Mouse (Mus musculus): ENCODE data around the gene Tagln2. TPM values are rescaled to one million over a fixed set of nuclear protein-coding genes. Genes with fewer than 3 reads are reported as not detected.

Gene Tagln2
- polyA plus RNA-seq, 1 experiment: 321 TPM

DNA sequence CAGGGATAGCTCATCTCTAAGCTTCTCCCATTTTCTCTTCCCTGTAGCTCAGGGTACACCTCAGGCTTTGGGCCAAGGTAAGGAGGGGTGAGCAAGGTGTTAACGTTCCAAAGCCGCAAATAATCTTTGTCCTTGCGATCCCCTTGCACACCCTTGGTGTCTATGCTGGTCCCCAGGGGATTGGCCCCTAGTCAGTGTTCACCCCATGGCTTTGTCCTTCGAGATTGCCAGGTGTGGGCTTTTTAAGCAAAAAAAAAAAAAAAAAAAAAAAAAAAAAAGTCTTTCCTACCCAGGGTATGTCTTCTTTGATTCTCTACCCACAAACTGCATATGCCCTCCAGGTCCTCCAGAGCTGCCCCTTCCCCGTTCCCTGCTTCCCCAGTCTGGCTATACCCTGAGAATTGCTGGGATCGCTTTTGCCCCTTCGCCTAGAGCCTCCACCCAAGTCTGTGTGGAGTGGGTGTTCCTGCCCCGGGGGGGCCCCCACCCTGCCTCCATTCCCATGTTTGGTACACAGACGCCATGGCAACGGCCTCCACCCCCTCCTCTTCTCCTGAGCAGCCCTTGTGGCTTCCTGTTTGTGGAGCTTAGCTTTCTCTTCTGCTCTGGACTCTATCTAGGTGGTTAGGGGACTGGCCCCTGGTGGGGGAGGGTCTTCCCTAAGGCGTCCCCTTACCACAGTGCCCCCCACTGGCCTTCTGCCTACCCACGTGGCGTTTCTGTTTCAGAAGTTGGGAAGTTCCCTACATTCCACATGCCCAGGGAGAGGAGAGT, 1.7 kb downstream of the Tagln2 start:
- peak overlapping the region; percentile 74 for H3K27ac ChIP-seq (ENCODE audit: insufficient read depth, low read depth, low read length)
- no peak for TF ChIP-seq POLR2A (IDR thresholded peaks at IDR 0.05; ENCODE audit: borderline replicate concordance, low read depth, low read length)
- TF ChIP-seq CTCF (IDR thresholded peaks at IDR 0.05; ENCODE audit: low read depth, low read length): no peak

DNA sequence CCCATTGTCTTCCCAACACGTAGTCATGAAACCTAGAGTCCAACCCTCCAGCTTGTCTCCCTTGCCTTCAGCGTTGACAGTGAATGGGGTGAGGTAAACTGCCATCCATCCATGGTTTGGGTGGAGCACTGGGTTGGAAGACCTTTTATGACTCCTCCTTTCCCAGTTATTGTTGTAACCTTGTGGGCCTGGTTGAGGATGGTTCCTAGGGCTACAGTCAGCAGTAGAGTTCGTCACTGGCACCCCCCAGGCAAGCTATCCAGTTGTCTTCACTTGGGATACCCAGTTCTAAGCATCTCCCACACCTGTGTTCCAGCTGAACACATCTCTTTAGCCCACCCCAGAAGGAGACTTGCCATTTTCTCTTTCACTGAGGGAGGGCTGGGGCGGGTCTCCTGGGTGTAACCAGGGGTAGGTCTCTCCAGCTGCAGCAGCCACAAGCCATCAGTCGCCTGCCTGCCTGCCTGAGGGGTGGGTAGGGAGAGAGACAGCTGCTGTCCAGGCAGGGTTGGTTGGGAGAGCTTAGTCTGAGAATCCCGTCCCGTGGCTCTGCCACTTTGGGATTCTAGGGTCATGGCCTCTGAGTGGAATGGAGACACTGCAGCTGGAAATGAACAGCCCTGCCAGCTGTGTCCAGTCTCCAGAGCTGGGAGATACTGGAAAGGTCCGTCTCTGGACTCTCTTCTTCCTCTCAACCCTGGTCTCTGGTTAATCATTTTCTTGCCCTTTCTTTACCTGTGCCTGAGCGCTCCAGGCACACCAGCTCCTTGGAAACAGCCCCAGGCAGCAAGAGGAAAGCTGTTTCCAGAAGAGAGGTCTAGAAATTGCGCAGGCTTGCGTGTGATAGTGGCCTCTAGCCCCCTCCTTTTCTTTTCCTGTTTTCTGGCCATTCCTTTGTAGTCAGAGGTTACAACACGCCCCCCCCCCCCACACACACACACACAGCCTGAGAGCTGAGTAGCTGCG, 2.6 kb downstream of the Tagln2 start:
- no peak for TF ChIP-seq POLR2A (IDR thresholded peaks at IDR 0.05; ENCODE audit: borderline replicate concordance, low read depth, low read length)
- peaks cover 18% of the 10 kb centered on the region for H3K4me1 ChIP-seq (ENCODE audit: control insufficient read depth, insufficient read depth, low read length)
- peak overlapping the region; percentile 42 for H3K27ac ChIP-seq (ENCODE audit: insufficient read depth, low read depth, low read length)
- H3K4me3 ChIP-seq (ENCODE audit: insufficient read depth, low read length): peak overlapping the region; percentile 77

More for the DNA sequence above, 1.7 kb downstream of the Tagln2 start:
- H3K4me1 ChIP-seq (ENCODE audit: control insufficient read depth, insufficient read depth, low read length): peaks cover 18% of the 10 kb centered on the region
- H3K4me3 ChIP-seq (ENCODE audit: insufficient read depth, low read length): peak overlapping the region; percentile 77

DNA sequence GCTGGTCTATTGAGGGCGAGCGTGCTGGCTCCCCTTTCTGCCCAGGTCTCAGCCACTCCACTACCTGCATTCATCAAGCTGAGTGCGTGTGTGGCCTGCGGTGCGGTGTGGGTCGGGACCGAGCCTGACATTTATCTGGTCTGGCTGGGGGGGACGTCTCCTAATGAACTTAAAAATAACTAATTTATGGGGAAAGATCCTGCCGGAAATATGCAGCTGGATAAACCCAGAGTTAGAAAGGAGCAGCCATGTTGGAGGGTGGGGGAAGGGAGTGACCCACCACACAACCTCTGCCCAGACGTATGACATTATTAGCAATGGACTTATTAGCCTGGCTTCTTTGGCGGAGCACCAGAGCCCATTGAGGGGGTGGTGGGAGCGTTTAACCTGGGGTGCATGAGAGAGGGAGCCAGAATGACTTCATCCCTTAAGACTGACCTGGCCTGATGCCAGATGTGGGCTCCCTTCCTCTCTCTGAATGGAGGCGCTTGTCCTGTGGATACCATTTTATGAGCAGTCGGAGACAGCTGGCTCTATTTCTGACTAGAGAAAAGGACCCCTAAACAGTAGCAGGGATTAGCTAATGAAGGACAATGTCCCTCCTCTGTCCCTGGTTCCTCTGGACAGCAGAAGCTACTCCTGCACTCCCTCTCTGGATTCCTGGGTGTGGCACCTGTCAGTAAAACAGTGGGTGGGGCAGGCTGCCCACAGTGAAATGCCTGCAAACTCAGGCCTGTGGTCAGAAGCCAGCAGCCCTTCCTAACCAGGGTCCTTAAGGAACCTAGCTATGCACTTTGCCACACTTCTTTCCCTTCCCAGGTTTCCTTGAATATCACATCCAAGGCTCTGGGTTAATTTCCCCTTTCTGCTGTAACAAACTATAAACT, 3.5 kb downstream of the Tagln2 start:
- Histone ChIP-seq H3K27ac (ENCODE audit: insufficient read depth, low read depth, low read length) (peak overlapping the region; percentile 24), H3K4me1 (ENCODE audit: control insufficient read depth, insufficient read depth, low read length) (peaks cover 18% of the 10 kb centered on the region), H3K4me3 (ENCODE audit: insufficient read depth, low read length) (peak overlapping the region; percentile 77)
- no peak for TF ChIP-seq POLR2A (IDR thresholded peaks at IDR 0.05; ENCODE audit: borderline replicate concordance, low read depth, low read length)
- no peak for TF ChIP-seq CTCF (IDR thresholded peaks at IDR 0.05; ENCODE audit: low read depth, low read length)

DNA sequence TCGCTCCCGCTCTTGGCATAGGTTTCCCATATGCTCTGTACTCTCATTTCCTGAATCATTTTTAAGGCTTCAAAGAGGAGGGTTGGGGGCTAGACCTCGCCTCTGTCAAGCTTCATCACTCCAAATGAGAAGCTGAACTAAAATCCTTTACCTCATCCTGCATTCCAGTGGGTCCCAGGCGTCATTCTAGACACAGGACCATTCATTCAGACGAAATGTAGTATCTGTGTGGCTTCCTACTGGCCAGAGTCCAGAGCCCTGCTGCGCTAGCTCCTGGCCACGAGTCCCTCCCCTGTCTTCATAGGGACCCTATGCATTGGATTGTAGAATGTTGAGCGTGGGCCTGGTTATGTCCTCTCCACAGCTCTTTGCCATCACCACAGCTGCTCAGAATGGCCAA, 4.9 kb downstream of the Tagln2 start:
- Histone ChIP-seq H3K27ac (ENCODE audit: insufficient read depth, low read depth, low read length) (no peak overlapping the region), H3K4me1 (ENCODE audit: control insufficient read depth, insufficient read depth, low read length) (peaks cover 17% of the 10 kb centered on the region), H3K4me3 (ENCODE audit: insufficient read depth, low read length) (no peak overlapping the region)
- no peak for TF ChIP-seq CTCF (IDR thresholded peaks at IDR 0.05; ENCODE audit: low read depth, low read length)
- TF ChIP-seq POLR2A (IDR thresholded peaks at IDR 0.05; ENCODE audit: borderline replicate concordance, low read depth, low read length): no peak

- peaks cover 15% of the 10 kb centered on the region for H3K4me1 ChIP-seq (ENCODE audit: control insufficient read depth, insufficient read depth, low read length)
- TF ChIP-seq CTCF (IDR thresholded peaks at IDR 0.05; ENCODE audit: low read depth, low read length) (no peak), POLR2A (IDR thresholded peaks at IDR 0.05; ENCODE audit: borderline replicate concordance, low read depth, low read length) (no peak)
Measured at GRCm38 (mm10) chr1:172507001-172507400, 7.2 kb downstream of the Tagln2 start.

DNA sequence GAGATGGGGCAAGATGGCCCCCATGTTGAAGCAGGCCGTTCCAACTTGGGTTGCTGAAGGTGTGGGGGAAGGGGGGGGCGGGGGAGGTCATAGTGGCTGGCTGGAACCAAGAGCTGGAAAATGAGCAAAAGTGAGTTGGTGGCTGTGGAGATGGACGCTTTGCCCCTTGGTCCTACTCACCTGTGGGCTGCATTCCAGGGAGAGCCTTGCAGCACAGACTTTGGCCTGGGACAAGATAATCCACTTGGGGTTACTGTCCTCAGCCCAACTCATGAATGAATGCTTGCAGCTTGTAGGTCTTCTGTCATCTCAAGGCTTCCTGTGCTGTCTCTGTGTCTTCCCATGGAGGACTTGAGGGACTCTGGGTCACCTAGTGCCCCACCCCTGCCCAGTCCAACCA, 7.9 kb downstream of the Tagln2 start:
- Histone ChIP-seq H3K27ac (ENCODE audit: insufficient read depth, low read depth, low read length) (no peak overlapping the region), H3K4me1 (ENCODE audit: control insufficient read depth, insufficient read depth, low read length) (peaks cover 16% of the 10 kb centered on the region), H3K4me3 (ENCODE audit: insufficient read depth, low read length) (no peak overlapping the region)
- TF ChIP-seq CTCF (IDR thresholded peaks at IDR 0.05; ENCODE audit: low read depth, low read length) (no peak), POLR2A (IDR thresholded peaks at IDR 0.05; ENCODE audit: borderline replicate concordance, low read depth, low read length) (no peak)

More at GRCm38 (mm10) chr1:172507001-172507400, 7.2 kb downstream of the Tagln2 start:
- Histone ChIP-seq H3K4me3 (ENCODE audit: insufficient read depth, low read length) (no peak overlapping the region), H3K27ac (ENCODE audit: insufficient read depth, low read depth, low read length) (no peak overlapping the region)

DNA sequence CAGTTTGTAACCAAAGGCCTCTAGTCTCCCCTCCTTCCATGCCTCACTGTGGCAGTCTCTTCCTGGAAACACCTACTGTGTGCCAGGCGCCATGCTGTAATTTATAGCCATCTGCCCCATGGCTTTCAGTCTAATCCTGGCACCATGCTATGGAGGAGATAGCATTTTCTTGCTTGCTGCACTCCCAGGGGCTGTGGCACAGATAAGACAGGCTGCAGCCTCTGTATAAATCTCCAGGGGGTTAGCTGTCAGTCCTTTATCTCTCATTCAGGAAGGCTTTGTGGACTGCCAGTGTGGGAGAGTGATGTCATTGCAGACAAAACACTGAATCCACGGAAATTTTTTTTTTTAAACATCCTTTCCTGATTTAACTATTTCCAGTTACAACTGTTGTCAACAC, 8.3 kb downstream of the Tagln2 start:
- H3K4me1 ChIP-seq (ENCODE audit: control insufficient read depth, insufficient read depth, low read length): peaks cover 14% of the 10 kb centered on the region
- H3K4me3 ChIP-seq (ENCODE audit: insufficient read depth, low read length): no peak overlapping the region
- TF ChIP-seq POLR2A (IDR thresholded peaks at IDR 0.05; ENCODE audit: borderline replicate concordance, low read depth, low read length) (no peak), CTCF (IDR thresholded peaks at IDR 0.05; ENCODE audit: low read depth, low read length) (no peak)
- H3K27ac ChIP-seq (ENCODE audit: insufficient read depth, low read depth, low read length): no peak overlapping the region

DNA sequence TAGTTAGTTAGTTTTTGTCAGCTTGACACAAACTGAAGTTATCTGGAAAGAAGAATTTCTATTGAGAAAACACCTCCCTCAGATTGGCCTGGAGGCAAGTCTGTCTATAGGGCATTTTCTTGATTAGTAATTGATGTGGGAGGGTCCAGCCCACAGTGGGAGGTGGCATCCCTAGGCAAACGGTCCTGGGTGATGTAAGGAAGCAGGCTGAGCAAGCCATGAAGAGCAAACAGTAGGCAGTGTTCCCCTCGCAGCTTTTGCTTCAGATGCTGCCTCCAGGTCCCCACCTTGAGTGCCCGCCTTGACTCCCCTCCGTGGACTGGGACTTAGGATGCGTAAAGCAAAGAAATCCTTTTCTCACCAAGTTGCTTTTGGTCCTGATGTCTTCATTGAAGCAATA, 9.4 kb downstream of the Tagln2 start:
- Histone ChIP-seq H3K4me1 (ENCODE audit: control insufficient read depth, insufficient read depth, low read length) (peaks cover 15% of the 10 kb centered on the region), H3K27ac (ENCODE audit: insufficient read depth, low read depth, low read length) (no peak overlapping the region), H3K4me3 (ENCODE audit: insufficient read depth, low read length) (no peak overlapping the region)
- TF ChIP-seq CTCF (IDR thresholded peaks at IDR 0.05; ENCODE audit: low read depth, low read length): no peak
- TF ChIP-seq POLR2A (IDR thresholded peaks at IDR 0.05; ENCODE audit: borderline replicate concordance, low read depth, low read length): no peak

GRCm38 (mm10) chr1:172509983-172510382, 10.1 kb downstream of the Tagln2 start:
- Histone ChIP-seq H3K27ac (ENCODE audit: insufficient read depth, low read depth, low read length) (no peak overlapping the region), H3K4me1 (ENCODE audit: control insufficient read depth, insufficient read depth, low read length) (peaks cover 21% of the 10 kb centered on the region), H3K4me3 (ENCODE audit: insufficient read depth, low read length) (no peak overlapping the region)
- no peak for TF ChIP-seq POLR2A (IDR thresholded peaks at IDR 0.05; ENCODE audit: borderline replicate concordance, low read depth, low read length)
- no peak for TF ChIP-seq CTCF (IDR thresholded peaks at IDR 0.05; ENCODE audit: low read depth, low read length)

Data from bone marrow macrophage, adult 2 months (primary cell).